Mouse (Mus musculus) heart, adult 2 months (tissue): Measurements from ENCODE around the gene Prss8. TPM values are rescaled to one million over a fixed set of nuclear protein-coding genes. Genes with fewer than 3 reads are reported as not detected.

Experiments
- DNase-seq, 2 experiments: peaks; one replicate each; pipeline ENCODE4 v3.0.0; 2021
- H3K27ac ChIP-seq: fragments of 200-600 bp; 2 replicates; pipeline ENCODE4 v1.8.1; 2022
- H3K27me3 ChIP-seq: fragments of 200-500 bp; 2 replicates; pipeline ENCODE4 v1.6.1; 2012; ENCODE audit warnings: mild to moderate bottlenecking, low read length, inconsistent platforms, mixed read lengths; ENCODE audit not compliant: control insufficient read depth, insufficient read depth
- H3K36me3 ChIP-seq: fragments of 200-500 bp; 2 replicates; pipeline ENCODE4 v1.6.1; 2012; ENCODE audit warnings: low read length, inconsistent platforms; ENCODE audit not compliant: control insufficient read depth, insufficient read depth
- H3K4me1 ChIP-seq: fragments of 200-500 bp; 2 replicates; pipeline ENCODE4 v1.6.1; 2011; ENCODE audit warnings: low read length; ENCODE audit not compliant: control insufficient read depth, insufficient read depth
- H3K4me3 ChIP-seq: fragments of 200-600 bp; 2 replicates; pipeline ENCODE4 v1.8.1; 2022
- H3K79me2 ChIP-seq: fragments of 200-500 bp; replicated peaks from 2 replicates; pipeline ENCODE4 v1.6.1; 2012; ENCODE audit warnings: mild to moderate bottlenecking, inconsistent platforms, low read length, moderate library complexity, mixed read lengths; ENCODE audit not compliant: control insufficient read depth, insufficient read depth
- H3K9ac ChIP-seq: fragments of 200-500 bp; 2 replicates; pipeline ENCODE4 v1.6.1; 2012; ENCODE audit warnings: low read depth, mild to moderate bottlenecking, control low read depth, inconsistent platforms, low read length, mixed read lengths
- CTCF ChIP-seq: fragments of 200-600 bp; IDR thresholded peaks from 2 replicates; pipeline ENCODE4 v1.8.1; 2022; ENCODE audit warnings: antibody characterized with exemption, mild to moderate bottlenecking, moderate library complexity
- EP300 ChIP-seq: fragments of 200-500 bp; IDR thresholded peaks from 2 replicates; pipeline ENCODE4 v1.6.1; 2011; ENCODE audit warnings: low read depth, low read length, control low read depth; ENCODE audit not compliant: insufficient read depth
- POLR2A ChIP-seq: fragments of 200-500 bp; IDR thresholded peaks from 2 replicates; pipeline ENCODE4 v1.6.1; 2011; ENCODE audit warnings: mild to moderate bottlenecking, low read depth, low read length, control low read depth; ENCODE audit not compliant: insufficient read depth
- WGBS: fragments of 180-500 bp; shearing (Covaris S2); methylation state at CpG from one replicate; pipeline ENCODE4 v1.1.7; 2018; 5-methylcytosine and 5-hydroxymethylcytosine counted together
- intact Hi-C: fragments of 180-260 bp; cut with DNase I; formaldehyde crosslinking; loops from one replicate; pipeline ENCODE4 v1.15.1; 2025
- polyA plus RNA-seq: library from polyadenylated mRNA; depleted of rRNA; stranded (reverse); fragments of >200 nt; gene quantifications from 2 replicates; pipeline ENCODE4 v1.2.3, GENCODE M21; 2012
- total RNA-seq, 2 experiments: library from RNA; stranded (reverse); gene quantifications; 2 replicates each; pipeline ENCODE4 v1.2.3; 2021

Gene Prss8
- total and polyA plus RNA-seq, 3 experiments: 1.1 TPM; not detected in 2

DNA sequence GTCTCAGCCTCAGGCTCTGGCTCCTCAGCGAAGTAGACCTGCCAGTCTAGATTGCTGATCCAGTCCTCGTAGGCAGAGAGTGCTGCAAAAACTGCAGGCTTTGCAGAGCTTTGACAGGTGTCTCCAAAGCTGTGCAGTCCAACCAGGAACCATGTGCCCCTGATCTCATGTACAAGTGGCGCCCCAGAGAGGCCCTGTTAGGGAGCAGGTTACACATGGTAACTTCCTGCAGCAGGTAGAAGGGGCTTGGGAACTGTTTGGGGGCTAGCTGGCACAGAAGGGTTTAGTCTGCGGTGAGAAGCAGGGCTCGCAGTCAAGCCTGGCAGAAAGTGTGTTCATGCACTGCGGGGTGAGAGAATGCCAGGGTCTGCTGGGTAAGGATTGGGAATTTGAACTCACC is 43.4 kb downstream of the Prss8 start:
- H3K4me3 ChIP-seq: no peak overlapping the region
- H3K27ac ChIP-seq: peak overlapping the region; percentile 9; the same call in 1 of the 2 replicates
- no peak for DNase-seq
- intact Hi-C loops: no loop called here
- peaks cover 3% of the 10 kb centered on the region for H3K4me1 ChIP-seq
- H3K27me3 ChIP-seq: no peaks in the 10 kb centered on the region
- 87% methylated on average over 6 of the region's 6 CpGs for WGBS
- H3K9ac ChIP-seq: no peak overlapping the region
- TF ChIP-seq EP300: no peak
- no peak for TF ChIP-seq CTCF
- TF ChIP-seq POLR2A: no peak
- peaks cover 3% of the 10 kb centered on the region for H3K79me2 ChIP-seq
- H3K36me3 ChIP-seq: no peaks in the 10 kb centered on the region

DNA sequence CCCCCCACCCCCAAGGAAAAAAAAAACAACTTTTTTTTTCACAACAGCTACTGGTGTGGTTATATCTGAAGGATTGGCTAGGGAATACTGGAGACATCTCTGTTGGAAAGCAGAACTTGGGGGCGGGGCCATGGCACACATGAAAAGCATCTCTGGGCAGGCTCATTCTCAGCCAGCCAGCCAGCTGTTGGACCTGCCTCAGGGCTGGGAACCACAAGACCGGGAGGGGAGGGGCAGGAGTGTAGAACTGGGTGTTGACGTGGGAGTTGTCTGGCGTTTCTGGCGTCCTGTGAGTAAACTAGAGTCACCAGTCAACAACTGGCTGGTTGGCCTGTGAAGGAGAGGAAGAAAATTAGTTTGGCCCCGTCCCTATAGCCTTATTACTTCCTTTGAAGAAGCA is 44.0 kb downstream of the Prss8 start:
- Histone ChIP-seq H3K79me2 (peaks cover 3% of the 10 kb centered on the region), H3K4me1 (peaks cover 3% of the 10 kb centered on the region), H3K4me3 (no peak overlapping the region), H3K9ac (no peak overlapping the region), H3K36me3 (no peaks in the 10 kb centered on the region), H3K27me3 (no peaks in the 10 kb centered on the region), H3K27ac (peak overlapping the region; percentile 9; the same call in 1 of the 2 replicates)
- WGBS: 35% methylated on average over 6 of the region's 6 CpGs
- intact Hi-C loops: no loop called here
- TF ChIP-seq CTCF (no peak), EP300 (no peak), POLR2A (no peak)
- DNase-seq: peak; percentile 77 to 86

DNA sequence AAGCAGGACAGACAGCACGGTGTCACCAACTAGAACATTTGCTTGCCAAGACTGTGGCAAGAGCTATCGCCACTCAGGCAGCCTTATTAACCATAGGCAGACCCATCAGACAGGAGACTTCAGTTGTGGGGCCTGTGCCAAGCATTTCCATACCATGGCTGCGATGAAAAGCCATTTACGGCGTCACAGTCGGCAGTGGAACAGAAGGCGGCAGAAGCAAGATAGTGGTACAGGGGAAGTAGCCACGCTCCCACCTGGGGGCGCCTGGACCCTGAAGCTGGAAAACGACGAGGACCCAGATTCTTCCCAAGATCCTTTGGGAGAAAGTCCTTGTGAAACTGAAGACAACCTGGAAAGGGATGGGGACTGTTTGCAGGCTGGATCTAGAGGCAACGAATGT is 49.5 kb downstream of the Prss8 start:
- H3K36me3 ChIP-seq: no peaks in the 10 kb centered on the region; the same call in 1 of the 2 replicates
- no peak overlapping the region for H3K4me3 ChIP-seq
- intact Hi-C loops: no loop called here
- TF ChIP-seq EP300: no peak
- no peak for TF ChIP-seq POLR2A
- no peak for TF ChIP-seq CTCF
- H3K27me3 ChIP-seq: no peaks in the 10 kb centered on the region
- H3K79me2 ChIP-seq: peaks cover 5% of the 10 kb centered on the region
- WGBS: 75% methylated on average over 12 of the region's 12 CpGs
- no peak overlapping the region for H3K27ac ChIP-seq
- H3K4me1 ChIP-seq: peaks cover 5% of the 10 kb centered on the region
- no peak for DNase-seq
- H3K9ac ChIP-seq: no peak overlapping the region

DNA sequence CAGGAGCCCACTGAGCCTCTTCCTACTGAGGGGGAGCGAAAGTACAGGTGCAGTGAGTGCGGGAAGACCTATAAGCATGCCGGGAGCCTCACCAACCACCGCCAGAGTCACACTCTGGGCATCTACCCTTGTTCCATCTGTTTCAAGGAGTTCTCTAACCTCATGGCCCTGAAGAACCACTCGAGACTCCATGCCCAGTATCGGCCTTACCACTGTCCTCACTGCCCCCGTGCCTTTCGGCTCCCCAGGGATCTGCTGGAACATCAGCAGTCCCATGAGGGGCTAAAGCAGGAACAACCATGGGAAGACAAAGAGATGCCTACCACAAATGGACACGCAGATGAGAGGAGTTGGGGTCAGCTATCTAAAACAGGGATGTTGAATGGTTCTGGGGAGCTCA is 50.6 kb downstream of the Prss8 start:
- H3K4me1 ChIP-seq: peaks cover 6% of the 10 kb centered on the region
- no peak for DNase-seq
- H3K79me2 ChIP-seq: peaks cover 5% of the 10 kb centered on the region
- WGBS: 92% methylated on average over 9 of the region's 9 CpGs
- intact Hi-C loops: loop anchor here (5.0 kb wide), 3 partner anchors 102 to 402 kb away; partner anchors contain the start of genes Fbrs, Setd1a and Zfp629
- no peak overlapping the region for H3K9ac ChIP-seq
- no peaks in the 10 kb centered on the region for H3K27me3 ChIP-seq
- no peak overlapping the region for H3K27ac ChIP-seq
- no peak overlapping the region for H3K4me3 ChIP-seq
- no peak for TF ChIP-seq EP300
- TF ChIP-seq POLR2A: no peak
- TF ChIP-seq CTCF: no peak
- H3K36me3 ChIP-seq: no peaks in the 10 kb centered on the region; the same call in 1 of the 2 replicates

DNA sequence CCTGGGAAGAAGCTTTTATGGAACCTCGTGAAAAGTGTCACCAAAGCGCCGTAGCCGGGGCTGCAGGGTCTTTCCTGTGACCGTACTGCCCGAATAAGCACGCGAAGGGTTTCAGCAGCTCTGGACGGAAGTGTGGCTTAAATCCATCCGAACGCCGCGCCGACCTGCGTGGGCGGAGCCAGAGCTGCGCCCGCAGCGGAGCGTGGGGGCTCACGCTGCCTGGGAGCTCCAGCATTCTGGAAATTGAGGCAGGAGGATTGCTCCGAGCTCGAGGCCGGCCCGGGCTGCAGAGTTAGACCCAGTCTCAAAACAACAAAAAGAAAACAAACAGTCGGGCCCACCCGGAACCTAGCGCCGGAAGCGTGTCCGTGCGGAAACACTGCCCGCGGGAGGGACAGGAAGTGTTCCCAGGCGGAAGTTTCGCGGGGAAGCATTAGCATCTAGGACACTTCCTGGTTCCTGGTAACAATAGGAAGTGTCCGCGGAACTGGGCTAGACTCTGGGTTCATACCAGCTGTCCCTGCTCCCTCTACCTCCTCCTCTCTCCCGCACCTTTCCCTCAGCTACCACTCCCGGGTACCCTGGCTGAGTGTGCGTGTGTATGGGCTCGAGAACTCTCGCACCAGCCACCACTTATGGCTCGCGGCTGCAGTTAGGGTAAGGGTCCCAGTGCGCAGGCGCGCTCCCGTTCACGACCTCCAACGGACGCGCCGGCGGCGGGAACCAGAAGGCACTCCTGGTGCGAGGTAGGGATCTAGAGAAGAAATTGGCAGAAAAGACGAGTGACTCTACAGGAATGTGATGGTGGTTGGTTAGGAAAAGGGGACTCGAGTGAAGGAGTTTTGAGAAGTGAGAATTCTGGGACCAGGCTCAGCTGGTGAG is 53.2 kb downstream of the Prss8 start, which contains the start of gene Zfp668:
Gene Zfp668 (minus strand): TSS at position 362 of the 882 bp plus-strand sequence.
- no peaks in the 10 kb centered on the region for H3K27me3 ChIP-seq
- H3K36me3 ChIP-seq: no peaks in the 10 kb centered on the region; the same call in 1 of the 2 replicates
- peaks cover 2% of the 10 kb centered on the region; the same call in 1 of the 2 replicates for H3K79me2 ChIP-seq
- H3K4me3 ChIP-seq: peak within 1 kb of the TSS; percentile 98
- H3K9ac ChIP-seq: peak within 1 kb of the TSS; percentile 92
- H3K4me1 ChIP-seq: peaks cover 3% of the 10 kb centered on the region
- WGBS: under 1% methylated on average over 60 of the region's 60 CpGs
- H3K27ac ChIP-seq: peak within 1 kb of the TSS; percentile 94
- intact Hi-C loops: loop anchor here (1.0 to 5.0 kb wide), 5 partner anchors 36 to 399 kb away; partner anchors contain the start of genes Fbrs, Hsd3b7, Kat8 and Setd1a
- peak; percentile 93; the same call in 1 of the 2 replicates for TF ChIP-seq EP300
- TF ChIP-seq POLR2A: peak; percentile 82
- no peak for TF ChIP-seq CTCF
- DNase-seq: peak; percentile 91 to 92
